Mouse (Mus musculus) neural tube, postnatal 0 days (tissue): ENCODE data around the gene Olfr690. TPM values are rescaled to one million over a fixed set of nuclear protein-coding genes. Genes with fewer than 3 reads are reported as not detected.

ENCODE experiments used
- polyA plus RNA-seq: library from polyadenylated mRNA; unstranded; fragments of >200 nt; fragmentation: Nextera tagmentation; extraction: Ambion mirVana; gene quantifications from 2 replicates; pipeline ENCODE4 v1.2.1, GENCODE M21; 2015

The Olfr690 gene
- not detected in 2 replicates for polyA plus RNA-seq

DNA sequence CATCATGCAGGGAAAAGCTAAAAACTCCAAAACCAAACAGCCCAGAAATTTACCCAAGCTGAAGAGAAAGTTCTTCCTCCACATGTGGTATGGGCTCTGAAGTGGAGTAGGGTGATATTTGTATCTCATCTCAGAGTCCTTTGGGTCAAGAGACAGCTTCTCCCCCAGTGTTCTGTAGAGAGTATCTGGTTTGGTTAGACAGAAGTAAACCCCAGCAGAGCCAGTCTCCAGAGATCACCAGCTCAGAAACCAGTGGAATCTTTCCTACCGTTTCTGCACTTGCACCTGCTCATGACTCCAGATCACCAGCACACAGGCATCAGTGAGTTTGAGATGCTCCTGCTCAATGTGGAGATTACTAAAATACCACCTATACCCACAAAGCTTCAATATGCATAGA, at the start of gene Olfr690:
TSS of gene Olfr690 (minus strand) at position 101 of the 400 bp plus-strand sequence.

DNA sequence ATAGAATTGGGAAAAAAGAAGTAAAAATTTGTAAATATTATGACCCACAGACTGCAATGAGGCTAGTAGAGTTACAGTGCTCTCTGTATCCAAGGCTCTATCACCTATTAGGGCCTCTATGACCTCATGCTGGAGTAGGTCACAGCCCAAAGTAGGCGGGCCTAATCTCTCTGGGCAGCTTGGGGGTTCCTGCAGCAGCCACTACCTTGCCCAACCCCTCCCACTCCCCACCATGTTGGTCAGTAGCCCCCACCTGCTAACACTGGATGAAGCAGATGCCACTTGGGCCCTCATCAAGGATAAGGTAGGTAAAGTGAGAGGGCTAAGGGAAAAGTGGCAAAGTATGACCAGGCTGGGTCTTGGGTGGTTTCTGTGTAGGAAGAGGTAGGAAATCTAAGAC, 41.0 kb upstream of the Olfr690 start, which contains the start of gene Gm5901:
TSS of gene Gm5901 (plus strand) at position 173 of the 400 bp plus-strand sequence.

DNA sequence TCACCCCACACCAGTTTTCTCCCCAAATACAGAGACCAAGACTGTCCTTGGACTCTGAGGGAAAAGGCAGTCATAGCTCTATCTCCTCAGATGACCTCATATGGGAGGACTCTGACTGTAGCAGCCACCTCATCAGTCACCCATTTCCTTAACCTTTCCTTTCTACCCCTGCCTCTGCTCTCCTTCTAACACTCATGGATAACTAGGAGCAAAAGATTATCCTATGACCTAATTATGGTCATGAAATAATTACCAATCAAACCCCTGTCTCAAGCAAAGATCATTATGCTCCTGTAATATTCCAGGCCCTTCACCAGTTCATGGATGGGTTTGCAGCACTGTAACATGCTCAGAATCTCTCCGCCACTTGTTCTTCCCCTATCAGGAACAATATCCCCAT, 34.0 kb upstream of the Olfr690 start, which contains the start of gene Olfr692:
TSS of gene Olfr692 (plus strand) at position 301 of the 400 bp plus-strand sequence.

DNA sequence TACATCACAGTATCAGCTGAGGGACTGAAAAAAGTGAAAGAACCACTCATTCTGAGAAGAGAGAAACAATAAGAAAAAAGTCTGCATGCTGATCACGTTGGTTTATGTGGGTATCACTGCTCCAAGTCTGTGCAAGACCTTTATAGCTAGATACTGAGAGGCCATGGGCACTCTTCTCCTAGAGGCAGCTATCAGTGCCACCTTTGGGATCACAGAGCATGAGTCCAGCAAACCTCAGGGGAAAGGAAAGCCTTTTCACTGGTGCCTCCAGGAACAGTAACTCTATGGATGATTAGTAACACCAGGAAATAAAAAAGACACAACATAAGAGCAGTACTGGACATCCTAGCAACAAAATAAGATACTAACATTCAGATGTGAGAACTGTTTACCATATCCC, 8.3 kb upstream of the Olfr690 start, which contains the start of gene Olfr691:
TSS of gene Olfr691 (minus strand) at position 101 of the 400 bp plus-strand sequence.

DNA sequence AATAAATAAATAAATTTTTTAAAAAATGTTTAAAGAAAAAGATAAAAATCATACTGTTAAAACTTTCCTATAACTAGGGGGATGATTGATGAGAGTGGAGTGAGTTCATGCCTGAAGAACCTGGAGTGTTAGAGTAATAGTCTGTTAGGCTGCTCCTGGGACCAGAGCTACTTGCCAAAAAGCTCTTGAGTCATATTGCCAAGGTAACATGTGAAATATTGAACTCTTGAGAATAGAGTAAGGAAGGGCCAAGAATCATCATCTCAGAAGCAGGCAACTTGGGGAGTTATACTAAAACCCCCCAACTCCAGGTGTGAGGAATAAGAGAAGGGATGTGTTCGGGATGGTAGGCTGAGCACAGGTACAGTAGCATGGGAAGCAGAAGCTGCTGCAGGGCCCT, 23.0 kb downstream of the Olfr690 start, which contains the start of gene Olfr689:
TSS of gene Olfr689 (plus strand) at position 301 of the 400 bp plus-strand sequence.

DNA sequence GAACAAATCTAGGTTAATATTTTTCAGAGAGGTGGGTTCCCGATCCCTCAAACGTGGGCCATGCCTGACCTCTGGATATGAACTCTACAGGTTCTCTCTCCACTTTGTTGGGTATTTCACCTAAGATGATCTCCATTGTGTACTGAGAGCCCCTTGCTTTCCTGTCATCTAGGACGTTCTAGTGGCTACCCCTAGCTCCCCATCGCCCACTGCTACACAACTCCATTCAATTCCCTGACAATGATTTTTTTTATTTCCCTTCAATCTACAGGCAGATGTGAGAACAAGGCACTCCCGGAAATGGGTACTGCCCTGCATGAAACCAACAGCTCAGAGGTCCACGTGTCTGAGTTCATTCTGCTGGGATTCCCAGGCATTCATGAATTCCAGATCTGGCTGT, 46.1 kb downstream of the Olfr690 start, which contains the start of gene Olfr688:
TSS of gene Olfr688 (plus strand) at position 301 of the 400 bp plus-strand sequence.

Other genes with a start within 250 kb of the Olfr690 start
- not detected in 2 replicates for gene Olfr680-ps1, start 241.3 kb downstream of the Olfr690 start, polyA plus RNA-seq
- not detected in 2 replicates for gene Olfr681, start 217.3 kb downstream of the Olfr690 start, polyA plus RNA-seq
- not detected in 2 replicates for gene Olfr683, start 187.1 kb downstream of the Olfr690 start, polyA plus RNA-seq
- gene Olfr684, start 170.5 kb downstream of the Olfr690 start, polyA plus RNA-seq = not detected in 2 replicates
- gene Olfr685, start 148.1 kb downstream of the Olfr690 start, polyA plus RNA-seq = not detected in 2 replicates
- not detected in 2 replicates for gene Olfr686, start 126.6 kb downstream of the Olfr690 start, polyA plus RNA-seq
- not detected in 2 replicates for gene Olfr688, start 46.0 kb downstream of the Olfr690 start, polyA plus RNA-seq
- 0.19 TPM in 1 of 2 replicates, not detected in the other for gene Olfr689, start 22.9 kb downstream of the Olfr690 start, polyA plus RNA-seq
- gene Olfr691, start 8.2 kb upstream of the Olfr690 start, polyA plus RNA-seq = 0.24 and 0.31 TPM in 2 replicates
- gene Olfr692, start 34.1 kb upstream of the Olfr690 start, polyA plus RNA-seq = not detected in 2 replicates
- not detected in 2 replicates for gene Gm5901, start 40.9 kb upstream of the Olfr690 start, polyA plus RNA-seq
- gene Fam160a2, start 66.0 kb upstream of the Olfr690 start, polyA plus RNA-seq = 29.2 and 36.0 TPM in 2 replicates
- 0.13 and 0.18 TPM in 2 replicates for gene Cnga4, start 70.5 kb upstream of the Olfr690 start, polyA plus RNA-seq
- gene Cckbr, start 91.6 kb upstream of the Olfr690 start, polyA plus RNA-seq = 7.7 and 8.3 TPM in 2 replicates
- gene Cavin3, start 148.2 kb upstream of the Olfr690 start, polyA plus RNA-seq = 51.8 and 63.3 TPM in 2 replicates
- gene Smpd1, start 220.3 kb upstream of the Olfr690 start, polyA plus RNA-seq = 97.1 and 101 TPM in 2 replicates
- 260 and 295 TPM in 2 replicates for gene Apbb1, start 247.5 kb upstream of the Olfr690 start, polyA plus RNA-seq